Mouse (Mus musculus): Measurements from ENCODE around the gene Ncs1.

Gene Ncs1

GRCm38 (mm10) chr2:31341726-31342535 is 96.3 kb downstream of the Ncs1 start:
- DNase-seq = peak; percentile 96

Measured in heart, adult 11 months (tissue).